Mouse (Mus musculus) heart, adult 2 months (tissue): Measurements from ENCODE around the gene Vmn2r92. TPM values are rescaled to one million over a fixed set of nuclear protein-coding genes. Genes with fewer than 3 reads are reported as not detected.
"Not testable (repeated sequence)": the region's sequence is repeated elsewhere in the genome, so short reads cannot be mapped to it uniquely, and the experiment has no call there.

Experiments used
- DNase-seq, 2 experiments: peaks; one replicate each; pipeline ENCODE4 v3.0.0; 2021
- H3K27ac ChIP-seq: fragments of 200-600 bp; 2 replicates; pipeline ENCODE4 v1.8.1; 2022
- H3K27me3 ChIP-seq: fragments of 200-500 bp; 2 replicates; pipeline ENCODE4 v1.6.1; 2012; ENCODE audit warnings: mild to moderate bottlenecking, low read length, inconsistent platforms, mixed read lengths; ENCODE audit not compliant: control insufficient read depth, insufficient read depth
- H3K36me3 ChIP-seq: fragments of 200-500 bp; 2 replicates; pipeline ENCODE4 v1.6.1; 2012; ENCODE audit warnings: low read length, inconsistent platforms; ENCODE audit not compliant: control insufficient read depth, insufficient read depth
- H3K4me1 ChIP-seq: fragments of 200-500 bp; 2 replicates; pipeline ENCODE4 v1.6.1; 2011; ENCODE audit warnings: low read length; ENCODE audit not compliant: control insufficient read depth, insufficient read depth
- H3K4me3 ChIP-seq: fragments of 200-600 bp; 2 replicates; pipeline ENCODE4 v1.8.1; 2022
- H3K79me2 ChIP-seq: fragments of 200-500 bp; replicated peaks from 2 replicates; pipeline ENCODE4 v1.6.1; 2012; ENCODE audit warnings: mild to moderate bottlenecking, inconsistent platforms, low read length, moderate library complexity, mixed read lengths; ENCODE audit not compliant: control insufficient read depth, insufficient read depth
- H3K9ac ChIP-seq: fragments of 200-500 bp; 2 replicates; pipeline ENCODE4 v1.6.1; 2012; ENCODE audit warnings: low read depth, mild to moderate bottlenecking, control low read depth, inconsistent platforms, low read length, mixed read lengths
- CTCF ChIP-seq: fragments of 200-600 bp; IDR thresholded peaks from 2 replicates; pipeline ENCODE4 v1.8.1; 2022; ENCODE audit warnings: antibody characterized with exemption, mild to moderate bottlenecking, moderate library complexity
- EP300 ChIP-seq: fragments of 200-500 bp; IDR thresholded peaks from 2 replicates; pipeline ENCODE4 v1.6.1; 2011; ENCODE audit warnings: low read depth, low read length, control low read depth; ENCODE audit not compliant: insufficient read depth
- POLR2A ChIP-seq: fragments of 200-500 bp; IDR thresholded peaks from 2 replicates; pipeline ENCODE4 v1.6.1; 2011; ENCODE audit warnings: mild to moderate bottlenecking, low read depth, low read length, control low read depth; ENCODE audit not compliant: insufficient read depth
- WGBS: fragments of 180-500 bp; shearing (Covaris S2); methylation state at CpG from one replicate; pipeline ENCODE4 v1.1.7; 2018; 5-methylcytosine and 5-hydroxymethylcytosine counted together
- intact Hi-C: fragments of 180-260 bp; cut with DNase I; formaldehyde crosslinking; loops from one replicate; pipeline ENCODE4 v1.15.1; 2025
- long read RNA-seq: library from polyadenylated mRNA; stranded (forward); transcript quantifications from one replicate; pipeline ENCODE4 v2.0.0, GENCODE M21; 2021
- polyA plus RNA-seq: library from polyadenylated mRNA; depleted of rRNA; stranded (reverse); fragments of >200 nt; gene quantifications from 2 replicates; pipeline ENCODE4 v1.2.3, GENCODE M21; 2012; rRNA removed
- total RNA-seq, 2 experiments: library from RNA; stranded (reverse); gene quantifications; 2 replicates each; pipeline ENCODE4 v1.2.3; 2021

The Vmn2r92 gene
- total RNA-seq (not detected), polyA plus RNA-seq (not detected in 2 replicates)
- long read RNA-seq: 0 reads

DNA sequence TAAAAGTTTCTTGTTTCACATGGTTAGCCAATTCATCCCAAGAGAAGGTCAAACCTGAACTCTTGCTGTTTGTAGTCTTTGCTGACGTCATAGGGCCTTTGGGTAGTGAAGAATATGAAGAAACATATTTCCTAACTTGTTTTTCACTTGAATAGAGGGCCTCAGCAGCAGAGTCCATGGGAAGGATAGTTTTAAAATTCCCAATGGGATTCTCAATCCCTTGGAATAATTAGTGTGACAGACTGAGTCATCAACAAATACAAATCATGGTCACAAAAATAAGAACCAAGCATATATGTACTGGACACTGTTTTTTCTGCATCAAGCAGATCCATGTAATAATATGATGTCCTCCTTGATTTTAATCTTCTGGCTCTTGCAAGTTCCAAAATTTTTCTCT lies at the start of gene Vmn2r92:
Gene Vmn2r92, plus strand, starts transcription at position 301 of the 400 bp plus-strand sequence.
- H3K4me3 ChIP-seq, H3K27me3 ChIP-seq, DNase-seq, H3K36me3 ChIP-seq, intact Hi-C loops, H3K4me1 ChIP-seq, H3K27ac ChIP-seq, H3K9ac ChIP-seq, H3K79me2 ChIP-seq: not testable (repeated sequence)
- WGBS: 24% methylated on average over 1 of the region's 1 CpGs

DNA sequence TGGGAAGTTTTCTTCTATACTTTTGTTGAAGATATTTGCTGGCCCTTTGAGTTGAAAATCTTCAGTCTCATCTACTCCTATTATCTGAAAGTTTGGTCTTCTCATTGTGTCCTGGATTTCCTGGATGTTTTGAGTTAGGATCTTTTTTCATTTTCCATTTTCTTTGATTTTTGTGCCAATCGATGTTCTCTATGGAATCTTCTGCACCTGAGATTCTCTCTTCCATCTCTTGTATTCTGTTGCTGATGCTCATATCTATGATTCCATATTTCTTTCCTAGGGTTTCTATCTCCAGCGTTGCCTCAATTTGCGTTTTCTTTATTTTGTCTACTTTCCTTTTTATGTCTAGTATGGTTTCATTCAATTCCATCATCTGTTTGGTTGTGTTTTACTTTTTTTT lies 49.4 kb upstream of the Vmn2r92 start:
- H3K4me1 ChIP-seq, H3K27me3 ChIP-seq, DNase-seq, H3K9ac ChIP-seq, H3K4me3 ChIP-seq, H3K36me3 ChIP-seq, H3K79me2 ChIP-seq, intact Hi-C loops, H3K27ac ChIP-seq: not testable (repeated sequence)
- 69% methylated on average over 3 of the region's 3 CpGs for WGBS

DNA sequence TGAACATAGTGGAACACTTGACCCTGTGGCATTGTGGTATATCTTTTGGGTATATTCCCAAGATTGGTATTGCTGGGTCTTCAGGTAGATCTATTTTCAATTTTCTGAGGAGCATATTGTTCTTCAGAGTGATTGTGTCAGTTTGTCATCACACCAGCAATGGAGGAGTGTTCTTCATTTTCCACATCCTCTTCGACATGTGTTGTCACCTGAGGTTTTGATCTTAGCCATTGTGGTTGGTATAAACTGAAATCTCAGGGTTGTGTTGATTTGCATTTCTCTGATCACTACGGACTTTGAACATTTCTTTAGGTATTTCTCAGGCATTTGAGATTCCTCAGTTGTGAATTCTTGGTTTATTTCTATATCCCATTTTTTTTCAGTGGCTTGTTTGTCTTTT lies 9.5 kb downstream of the Vmn2r92 start:
- intact Hi-C loops, H3K79me2 ChIP-seq: not testable (repeated sequence)

DNA sequence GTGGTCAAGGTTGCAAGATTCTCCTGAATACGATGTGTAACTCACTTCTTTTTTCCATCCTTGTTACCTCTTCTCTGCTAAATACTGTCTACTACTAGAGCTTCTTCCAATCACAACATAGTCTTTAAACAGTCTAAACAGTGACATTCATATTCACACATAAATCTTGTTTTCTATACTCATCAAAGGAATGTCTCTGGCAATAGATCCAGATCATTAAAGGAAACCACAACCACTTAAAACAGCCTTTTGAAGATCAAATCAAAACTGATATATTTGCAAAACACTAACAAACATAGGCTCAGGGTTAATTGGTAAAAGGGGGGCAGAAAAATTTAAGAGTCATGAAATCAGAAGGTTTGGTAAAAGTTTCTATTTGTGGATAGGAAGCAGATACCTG lies 38.0 kb downstream of the Vmn2r92 start:
- no peak for DNase-seq
- Histone ChIP-seq H3K4me1 (no peaks in the 10 kb centered on the region), H3K27ac (no peak overlapping the region), H3K27me3 (no peaks in the 10 kb centered on the region), H3K79me2 (no peaks in the 10 kb centered on the region), H3K4me3 (no peak overlapping the region), H3K9ac (no peak overlapping the region), H3K36me3 (no peaks in the 10 kb centered on the region)
- TF ChIP-seq POLR2A: no peak
- no peak for TF ChIP-seq CTCF
- no peak for TF ChIP-seq EP300
- intact Hi-C loops: no loop called here
- 61% methylated on average over 1 of the region's 1 CpGs for WGBS

More for the DNA sequence above, 9.5 kb downstream of the Vmn2r92 start:
- H3K27ac ChIP-seq, DNase-seq, H3K4me3 ChIP-seq, H3K36me3 ChIP-seq, H3K27me3 ChIP-seq, H3K4me1 ChIP-seq, H3K9ac ChIP-seq: not testable (repeated sequence)
- 46% methylated on average over 2 of the region's 2 CpGs for WGBS

DNA sequence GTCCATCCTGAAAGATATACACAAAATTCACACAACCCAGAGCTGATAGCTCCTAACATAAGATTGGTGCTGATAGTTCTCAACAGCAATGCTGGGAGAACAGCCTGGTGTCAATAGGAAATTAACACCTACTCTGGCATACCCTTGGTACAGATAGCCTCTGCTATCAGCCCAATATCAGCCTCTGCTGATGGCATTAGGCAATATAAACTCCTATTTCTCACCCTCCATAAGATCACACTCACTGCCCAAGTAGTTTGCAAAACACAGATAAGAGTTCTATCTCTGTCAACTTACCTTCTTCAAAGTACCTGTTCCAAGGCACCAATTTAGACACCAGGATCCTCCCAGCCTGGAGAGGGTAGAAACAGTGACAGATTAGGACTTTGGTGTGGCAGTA lies 69.6 kb downstream of the Vmn2r92 start:
- Histone ChIP-seq H3K4me3 (no peak overlapping the region), H3K9ac (no peak overlapping the region), H3K4me1 (no peaks in the 10 kb centered on the region), H3K36me3 (no peaks in the 10 kb centered on the region), H3K27ac (no peak overlapping the region), H3K79me2 (no peaks in the 10 kb centered on the region), H3K27me3 (no peaks in the 10 kb centered on the region)
- TF ChIP-seq POLR2A: no peak
- TF ChIP-seq CTCF: no peak
- TF ChIP-seq EP300: no peak
- intact Hi-C loops: no loop called here
- no peak for DNase-seq

DNA sequence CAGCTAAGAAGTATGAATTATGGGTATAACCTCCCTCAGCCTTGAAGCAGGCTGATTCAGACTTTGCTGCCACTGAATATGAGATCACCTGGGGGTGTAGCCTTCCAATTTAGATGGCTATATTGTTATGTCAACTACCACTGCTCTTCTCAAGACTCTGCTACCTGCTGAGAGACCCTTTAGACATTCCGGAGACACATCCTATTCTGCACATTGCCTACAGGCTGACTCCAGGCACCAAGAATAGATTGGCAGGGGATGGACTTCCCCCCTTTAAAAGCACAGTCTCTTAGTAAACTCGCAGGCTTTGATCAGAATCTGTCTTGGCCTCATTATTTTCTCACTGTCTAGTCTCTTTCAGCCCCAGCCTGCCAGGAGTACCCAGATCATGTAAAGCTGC lies 80.3 kb downstream of the Vmn2r92 start:
- Histone ChIP-seq H3K4me1 (no peaks in the 10 kb centered on the region), H3K4me3 (no peak overlapping the region), H3K79me2 (no peaks in the 10 kb centered on the region), H3K36me3 (no peaks in the 10 kb centered on the region), H3K27me3 (no peaks in the 10 kb centered on the region), H3K27ac (no peak overlapping the region), H3K9ac (no peak overlapping the region)
- 60% methylated on average over 2 of the region's 2 CpGs for WGBS
- TF ChIP-seq EP300 (no peak), POLR2A (no peak), CTCF (no peak)
- no peak for DNase-seq
- intact Hi-C loops: no loop called here

DNA sequence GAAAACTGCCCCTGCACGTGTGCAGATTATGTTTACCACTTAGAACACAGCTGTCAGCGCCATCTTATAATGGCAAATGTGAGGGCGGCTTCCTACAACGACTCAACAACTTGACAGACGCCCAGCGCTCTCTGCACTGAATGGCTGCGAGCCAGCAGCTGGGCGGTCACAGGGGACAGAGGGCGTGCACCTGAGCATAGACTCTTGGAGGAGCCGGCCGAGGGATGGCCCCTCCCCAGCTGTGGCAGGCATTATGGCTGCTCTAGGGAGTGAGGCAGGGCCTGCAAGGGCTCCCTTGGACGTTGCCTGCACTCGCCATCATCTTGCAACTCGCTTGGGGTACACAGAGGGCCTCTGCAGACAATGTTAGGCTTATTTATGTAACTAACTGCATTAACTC lies 85.2 kb downstream of the Vmn2r92 start:
- no peak overlapping the region for H3K4me3 ChIP-seq
- intact Hi-C loops: no loop called here

More for the DNA sequence above, 85.2 kb downstream of the Vmn2r92 start:
- Histone ChIP-seq H3K36me3 (no peaks in the 10 kb centered on the region), H3K4me1 (no peaks in the 10 kb centered on the region), H3K9ac (no peak overlapping the region), H3K27ac (no peak overlapping the region), H3K27me3 (no peaks in the 10 kb centered on the region), H3K79me2 (no peaks in the 10 kb centered on the region)
- TF ChIP-seq CTCF (no peak), EP300 (no peak), POLR2A (no peak)
- no peak for DNase-seq
- 77% methylated on average over 14 of the region's 14 CpGs for WGBS

Other genes starting within 250 kb of the Vmn2r92 start
- not detected for gene Fpr-rs4, start 130.2 kb upstream of the Vmn2r92 start, total RNA-seq
- gene Fpr-rs4, start 130.2 kb upstream of the Vmn2r92 start, polyA plus RNA-seq: not detected in 2 replicates
- not detected for gene Vmn2r124, start 102.5 kb upstream of the Vmn2r92 start, total RNA-seq
- gene Vmn2r124, start 102.5 kb upstream of the Vmn2r92 start, polyA plus RNA-seq: not detected in 2 replicates
- not detected for gene Vmn2r91, start 66.9 kb upstream of the Vmn2r92 start, total RNA-seq
- not detected in 2 replicates for gene Vmn2r91, start 66.9 kb upstream of the Vmn2r92 start, polyA plus RNA-seq
- not detected for gene Vmn2r94, start 125.9 kb downstream of the Vmn2r92 start, total RNA-seq
- not detected in 2 replicates for gene Vmn2r94, start 125.9 kb downstream of the Vmn2r92 start, polyA plus RNA-seq
- not detected for gene Vmn2r93, start 146.2 kb downstream of the Vmn2r92 start, total RNA-seq
- gene Vmn2r93, start 146.2 kb downstream of the Vmn2r92 start, polyA plus RNA-seq: not detected in 2 replicates